Mouse (Mus musculus) c-Kit-positive CD71-positive TER-119-negative erythroid progenitor cells, embryonic 14.5 days (primary cell): ENCODE results near the gene Lingo4.
A peak's percentile ranks its signal among the peaks of the same experiment; 100 is the strongest.

Experiments used
- DNase-seq: peaks from one replicate; pipeline ENCODE4 v3.0.0-alpha.2; 2013; ENCODE audit warnings: low read depth

Gene Lingo4

GRCm38 (mm10) chr3:94388047-94388446, 10.3 kb upstream of the Lingo4 start:
- no peak for DNase-seq

GRCm38 (mm10) chr3:94389420-94389819, 8.9 kb upstream of the Lingo4 start:
- DNase-seq, result no peak

- DNase-seq, result no peak
These were observed 7.3 kb upstream of the Lingo4 start for GRCm38 (mm10) chr3:94391001-94391400.

GRCm38 (mm10) chr3:94392128-94392527, 6.2 kb upstream of the Lingo4 start:
- DNase-seq, result no peak

GRCm38 (mm10) chr3:94393049-94393448, 5.3 kb upstream of the Lingo4 start:
- no peak for DNase-seq

- no peak for DNase-seq
These were observed 2.0 kb upstream of the Lingo4 start for GRCm38 (mm10) chr3:94396336-94396735.

GRCm38 (mm10) chr3:94396851-94397250, 1.5 kb upstream of the Lingo4 start:
- DNase-seq, result no peak

GRCm38 (mm10) chr3:94398943-94399481, 695 bp downstream of the Lingo4 start:
- no peak for DNase-seq

GRCm38 (mm10) chr3:94399663-94400310, 1.5 kb downstream of the Lingo4 start:
- DNase-seq, result no peak

GRCm38 (mm10) chr3:94402451-94402850, 4.1 kb downstream of the Lingo4 start:
- DNase-seq, result no peak

- DNase-seq, result no peak
These were observed 6.2 kb downstream of the Lingo4 start for GRCm38 (mm10) chr3:94404366-94405054.

GRCm38 (mm10) chr3:94405561-94405960, 7.2 kb downstream of the Lingo4 start:
- DNase-seq, result no peak

GRCm38 (mm10) chr3:94412530-94412929, 14.2 kb downstream of the Lingo4 start:
- no peak for DNase-seq

GRCm38 (mm10) chr3:94413031-94413679, 14.8 kb downstream of the Lingo4 start, which contains the start of gene Tdrkh:
Tdrkh (plus strand) TSS chr3:94413273.
- peak; percentile 81 for DNase-seq

GRCm38 (mm10) chr3:94430980-94431379, 32.7 kb downstream of the Lingo4 start:
- no peak for DNase-seq

- DNase-seq, result no peak
These were observed 36.0 kb downstream of the Lingo4 start for GRCm38 (mm10) chr3:94434305-94434704.

- no peak for DNase-seq
These were observed 38.1 kb downstream of the Lingo4 start for GRCm38 (mm10) chr3:94436420-94436819.

- no peak for DNase-seq
These were observed 42.9 kb downstream of the Lingo4 start for GRCm38 (mm10) chr3:94441182-94441581.

- peak; percentile 84 for DNase-seq
These were observed 44.8 kb downstream of the Lingo4 start, which contains the start of gene Mrpl9 for GRCm38 (mm10) chr3:94442951-94443596. Mrpl9 (plus strand) TSS chr3:94443318.

- DNase-seq, result no peak
These were observed 45.3 kb downstream of the Lingo4 start, which contains the start of gene Oaz3 for GRCm38 (mm10) chr3:94443597-94443964. Oaz3 (minus strand) TSS chr3:94443915.

- DNase-seq, result no peak
These were observed 51.1 kb downstream of the Lingo4 start for GRCm38 (mm10) chr3:94449377-94449776.
